Mouse (Mus musculus): ENCODE results near the gene Marc2. TPM values are rescaled to one million over a fixed set of nuclear protein-coding genes. Genes with fewer than 3 reads are reported as not detected.

Gene Marc2
- 199 TPM for polyA plus RNA-seq (2015; fragmentation: Illumina TruSeq; extraction: RNeasy Lipid Tissue Mini Kit (QIAGEN cat#74804); ENCODE audit: insufficient read depth, low replicate concordance)

GRCm38 (mm10) chr1:184846092-184846750 lies at the start of gene Marc2:
Gene Marc2 (minus strand): TSS chr1:184846451.

GRCm38 (mm10) chr1:184882281-184883268 lies 36.3 kb upstream of the Marc2 start, which contains the start of gene C130074G19Rik:
Gene C130074G19Rik (minus strand): TSS chr1:184883218.

DNA sequence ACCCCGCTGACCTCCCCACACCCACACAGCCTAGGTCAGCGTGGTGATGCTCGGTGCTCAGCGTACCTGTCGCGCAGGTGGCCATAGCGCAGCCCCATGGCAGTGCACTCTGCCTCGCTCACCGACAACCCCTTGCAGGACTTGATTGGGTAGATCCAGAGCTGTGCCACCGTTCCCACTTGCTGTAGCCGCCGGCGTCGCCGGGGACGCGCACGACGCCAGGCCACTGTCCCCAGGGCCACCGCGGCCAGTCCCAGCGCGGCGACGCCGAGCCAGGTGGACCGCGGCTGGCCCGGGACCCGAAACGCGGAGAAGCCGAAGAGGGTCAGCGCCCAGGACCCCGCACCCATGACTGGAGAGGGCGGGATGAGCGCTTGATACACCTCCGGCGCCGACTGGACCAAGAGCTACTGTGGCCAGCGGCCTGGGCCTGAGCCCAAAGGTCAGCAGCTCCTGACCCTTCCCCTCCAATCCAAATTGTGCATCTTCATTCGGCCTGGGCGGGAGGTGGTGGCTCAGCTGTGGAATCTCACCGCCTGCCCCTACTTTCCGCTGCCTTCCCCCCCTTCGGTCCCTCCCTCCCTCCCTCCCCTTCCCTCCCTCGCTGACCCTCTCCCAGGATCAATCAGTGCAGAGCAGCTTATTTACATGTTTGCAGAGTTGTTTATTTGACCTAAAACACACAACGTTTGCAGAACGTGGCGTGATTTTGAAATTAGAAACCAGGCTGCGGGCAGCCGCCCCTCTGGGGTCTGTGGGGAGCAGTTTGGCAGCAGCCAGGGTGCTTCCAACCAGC lies 35.3 kb downstream of the Marc2 start, which contains the start of gene Marc1:
Gene Marc1, minus strand, starts transcription at position 534 of the 796 bp plus-strand sequence.

Other genes with a start within 250 kb of the Marc2 start
- 3.1 TPM for gene Hlx, start 113.8 kb downstream of the Marc2 start, polyA plus RNA-seq (2015; fragmentation: Illumina TruSeq; extraction: RNeasy Lipid Tissue Mini Kit (QIAGEN cat#74804); ENCODE audit: insufficient read depth, low replicate concordance)
- gene Marc1, start 35.1 kb downstream of the Marc2 start, polyA plus RNA-seq (2015; fragmentation: Illumina TruSeq; extraction: RNeasy Lipid Tissue Mini Kit (QIAGEN cat#74804); ENCODE audit: insufficient read depth, low replicate concordance), result 0.32 TPM
- gene C130074G19Rik, start 36.8 kb upstream of the Marc2 start, polyA plus RNA-seq (2015; fragmentation: Illumina TruSeq; extraction: RNeasy Lipid Tissue Mini Kit (QIAGEN cat#74804); ENCODE audit: insufficient read depth, low replicate concordance), result 10.5 TPM
- gene Mark1, start 153.1 kb upstream of the Marc2 start, polyA plus RNA-seq (2015; fragmentation: Illumina TruSeq; extraction: RNeasy Lipid Tissue Mini Kit (QIAGEN cat#74804); ENCODE audit: insufficient read depth, low replicate concordance), result 5.8 TPM

All from spleen, adult 10 weeks (tissue).